Mouse (Mus musculus): ENCODE results near the gene Trim40. TPM values are rescaled to one million over a fixed set of nuclear protein-coding genes. Genes with fewer than 3 reads are reported as not detected.

Trim40 gene
- polyA plus RNA-seq (2015; fragmentation: Illumina TruSeq; extraction: RNeasy Lipid Tissue Mini Kit (QIAGEN cat#74804); ENCODE audit: insufficient read depth, low read depth, low replicate concordance): not detected

GRCm38 (mm10) chr17:36890073-36890903 lies at the start of gene Trim40:
Trim40 (minus strand) TSS chr17:36890123.

DNA sequence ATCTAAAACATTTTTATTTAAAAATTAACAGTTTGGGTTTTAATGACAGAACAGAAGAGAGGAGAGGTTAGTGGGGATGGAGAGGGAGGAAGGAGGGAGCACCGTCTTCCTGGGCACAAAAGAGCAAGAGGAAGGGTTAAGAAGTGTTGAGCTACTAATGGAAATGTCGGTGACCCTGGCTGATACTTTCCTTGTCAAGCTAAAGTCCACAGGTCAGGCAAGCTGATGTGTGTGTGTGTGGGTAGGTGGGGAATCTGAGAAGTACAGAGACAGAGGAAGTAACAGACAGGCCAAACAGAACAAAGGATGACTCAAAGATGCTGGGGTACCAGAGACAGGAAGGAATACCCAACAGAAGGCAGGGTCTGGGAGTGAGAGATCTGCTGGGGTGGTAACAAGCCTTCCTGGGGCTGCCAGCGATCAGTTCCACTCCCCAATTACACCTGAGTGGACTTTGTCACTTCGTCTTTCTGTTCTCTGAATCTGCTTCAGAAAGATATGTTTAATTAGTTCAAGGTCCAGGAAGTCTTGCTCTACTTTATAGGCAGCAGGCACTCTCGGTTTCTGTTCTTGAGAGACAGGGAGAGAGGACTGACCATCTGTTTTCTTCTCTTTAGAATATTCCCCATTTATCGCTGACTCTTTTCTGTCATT lies 7.8 kb upstream of the Trim40 start, which contains the start of gene Trim31:
Gene Trim31 (plus strand): TSS at position 567 of the 654 bp plus-strand sequence.

DNA sequence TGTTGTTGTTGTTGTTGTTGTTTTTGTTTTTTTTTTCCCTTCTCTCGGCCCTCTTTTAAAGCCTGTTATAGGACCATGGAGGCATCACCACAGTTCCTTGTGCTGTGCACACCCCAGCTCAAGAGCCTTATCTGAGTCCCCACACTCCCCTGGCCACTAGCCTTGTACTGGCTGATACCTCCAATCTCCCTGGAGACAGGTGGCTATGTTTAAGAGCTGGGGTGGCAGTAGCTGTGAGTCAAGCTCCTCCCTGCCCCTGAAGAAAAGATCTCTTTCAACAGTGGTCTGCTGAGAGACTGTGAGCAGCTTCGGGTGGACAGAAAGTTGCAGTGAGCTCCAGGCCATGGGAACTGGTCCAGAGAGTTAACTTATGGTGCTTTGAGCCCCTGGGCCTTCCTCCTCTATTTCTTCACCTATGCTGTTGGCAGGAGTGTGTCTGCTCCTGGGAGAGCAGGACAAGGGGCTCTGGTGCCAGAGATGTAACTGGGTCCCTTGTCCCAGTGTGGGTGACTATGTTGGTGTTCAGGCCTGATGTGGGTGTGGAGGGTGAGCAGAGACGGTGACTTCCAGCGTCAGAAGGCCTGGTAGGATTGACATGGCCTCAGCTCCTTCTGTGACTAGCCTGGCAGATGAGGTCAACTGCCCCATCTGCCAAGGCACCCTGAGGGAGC lies 20.5 kb downstream of the Trim40 start, which contains the start of gene Trim10:
Gene Trim10 (plus strand): TSS at position 291 of the 671 bp plus-strand sequence.

DNA sequence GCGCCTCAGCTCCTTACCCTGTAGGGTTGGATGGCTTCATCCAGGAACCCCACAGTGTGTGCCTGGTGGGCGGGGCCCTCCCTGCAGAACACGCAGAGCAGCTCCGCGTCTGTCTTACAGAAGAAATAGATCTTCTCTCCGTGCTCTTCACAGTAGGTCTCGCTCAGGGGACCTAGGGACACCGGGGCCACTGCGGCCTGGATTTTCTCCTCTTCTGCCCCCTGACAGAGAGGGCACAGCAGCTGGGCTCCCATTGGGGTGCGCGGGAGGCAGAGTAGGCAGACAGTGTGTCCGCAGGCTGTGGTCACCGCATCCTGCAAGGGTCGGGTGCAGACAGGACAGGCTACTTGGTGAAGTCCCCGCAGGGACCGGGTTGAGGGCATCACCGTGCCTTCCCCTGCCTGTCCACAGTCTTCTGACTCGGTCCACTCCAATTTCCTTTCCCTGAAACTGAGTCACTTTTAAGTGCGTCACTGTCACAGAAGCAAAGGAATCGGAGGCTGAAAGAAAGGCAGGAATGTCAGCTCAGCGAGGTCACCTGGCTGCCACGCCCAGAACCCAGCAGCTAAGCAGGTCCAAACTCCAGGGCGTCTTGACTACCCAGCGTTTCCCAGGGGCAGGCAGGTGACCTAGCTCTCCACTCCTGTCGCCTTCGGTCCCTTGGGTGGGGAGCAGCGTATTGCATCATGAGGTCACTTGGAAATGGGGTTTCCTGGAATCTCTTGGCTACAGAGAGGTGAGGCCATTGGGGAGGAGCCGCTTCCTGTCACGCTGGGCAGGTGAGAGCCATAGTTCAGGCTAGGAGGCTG lies 23.0 kb downstream of the Trim40 start, which contains the start of gene Trim15:
Gene Trim15 (minus strand): TSS at position 492 of the 809 bp plus-strand sequence.

GRCm38 (mm10) chr17:36836874-36837647 lies 52.9 kb downstream of the Trim40 start, which contains the start of gene Trim26:
Trim26 (plus strand) TSS chr17:36837134.

Other genes with a start within 250 kb of the Trim40 start
- gene H2-M9, start 247.5 kb downstream of the Trim40 start, polyA plus RNA-seq (2015; fragmentation: Illumina TruSeq; extraction: RNeasy Lipid Tissue Mini Kit (QIAGEN cat#74804); ENCODE audit: insufficient read depth, low read depth, low replicate concordance): not detected
- not detected for gene H2-M1, start 217.9 kb downstream of the Trim40 start, polyA plus RNA-seq (2015; fragmentation: Illumina TruSeq; extraction: RNeasy Lipid Tissue Mini Kit (QIAGEN cat#74804); ENCODE audit: insufficient read depth, low read depth, low replicate concordance)
- not detected for gene H2-M10.5, start 117.2 kb downstream of the Trim40 start, polyA plus RNA-seq (2015; fragmentation: Illumina TruSeq; extraction: RNeasy Lipid Tissue Mini Kit (QIAGEN cat#74804); ENCODE audit: insufficient read depth, low read depth, low replicate concordance)
- gene H2-M10.6, start 78.0 kb downstream of the Trim40 start, polyA plus RNA-seq (2015; fragmentation: Illumina TruSeq; extraction: RNeasy Lipid Tissue Mini Kit (QIAGEN cat#74804); ENCODE audit: insufficient read depth, low read depth, low replicate concordance): not detected
- 9.4 TPM for gene Trim26, start 53.0 kb downstream of the Trim40 start, polyA plus RNA-seq (2015; fragmentation: Illumina TruSeq; extraction: RNeasy Lipid Tissue Mini Kit (QIAGEN cat#74804); ENCODE audit: insufficient read depth, low read depth, low replicate concordance)
- gene Trim15, start 22.9 kb downstream of the Trim40 start, polyA plus RNA-seq (2015; fragmentation: Illumina TruSeq; extraction: RNeasy Lipid Tissue Mini Kit (QIAGEN cat#74804); ENCODE audit: insufficient read depth, low read depth, low replicate concordance): not detected
- not detected for gene Trim10, start 20.5 kb downstream of the Trim40 start, polyA plus RNA-seq (2015; fragmentation: Illumina TruSeq; extraction: RNeasy Lipid Tissue Mini Kit (QIAGEN cat#74804); ENCODE audit: insufficient read depth, low read depth, low replicate concordance)
- gene Trim31, start 8.0 kb upstream of the Trim40 start, polyA plus RNA-seq (2015; fragmentation: Illumina TruSeq; extraction: RNeasy Lipid Tissue Mini Kit (QIAGEN cat#74804); ENCODE audit: insufficient read depth, low read depth, low replicate concordance): not detected
- gene Rnf39, start 52.8 kb upstream of the Trim40 start, polyA plus RNA-seq (2015; fragmentation: Illumina TruSeq; extraction: RNeasy Lipid Tissue Mini Kit (QIAGEN cat#74804); ENCODE audit: insufficient read depth, low read depth, low replicate concordance): 2.1 TPM
- gene Ppp1r11, start 61.6 kb upstream of the Trim40 start, polyA plus RNA-seq (2015; fragmentation: Illumina TruSeq; extraction: RNeasy Lipid Tissue Mini Kit (QIAGEN cat#74804); ENCODE audit: insufficient read depth, low read depth, low replicate concordance): 11.8 TPM
- gene Znrd1, start 68.4 kb upstream of the Trim40 start, polyA plus RNA-seq (2015; fragmentation: Illumina TruSeq; extraction: RNeasy Lipid Tissue Mini Kit (QIAGEN cat#74804); ENCODE audit: insufficient read depth, low read depth, low replicate concordance): 20.8 TPM
- gene Znrd1as, start 68.5 kb upstream of the Trim40 start, polyA plus RNA-seq (2015; fragmentation: Illumina TruSeq; extraction: RNeasy Lipid Tissue Mini Kit (QIAGEN cat#74804); ENCODE audit: insufficient read depth, low read depth, low replicate concordance): 2.8 TPM
- not detected for gene 2410137M14Rik, start 91.1 kb upstream of the Trim40 start, polyA plus RNA-seq (2015; fragmentation: Illumina TruSeq; extraction: RNeasy Lipid Tissue Mini Kit (QIAGEN cat#74804); ENCODE audit: insufficient read depth, low read depth, low replicate concordance)
- gene H2-M5, start 99.4 kb upstream of the Trim40 start, polyA plus RNA-seq (2015; fragmentation: Illumina TruSeq; extraction: RNeasy Lipid Tissue Mini Kit (QIAGEN cat#74804); ENCODE audit: insufficient read depth, low read depth, low replicate concordance): not detected
- 3.3 TPM for gene Zfp57, start 111.0 kb upstream of the Trim40 start, polyA plus RNA-seq (2015; fragmentation: Illumina TruSeq; extraction: RNeasy Lipid Tissue Mini Kit (QIAGEN cat#74804); ENCODE audit: insufficient read depth, low read depth, low replicate concordance)
- not detected for gene Mog, start 133.3 kb upstream of the Trim40 start, polyA plus RNA-seq (2015; fragmentation: Illumina TruSeq; extraction: RNeasy Lipid Tissue Mini Kit (QIAGEN cat#74804); ENCODE audit: insufficient read depth, low read depth, low replicate concordance)
- 12.4 TPM for gene Gabbr1, start 155.8 kb upstream of the Trim40 start, polyA plus RNA-seq (2015; fragmentation: Illumina TruSeq; extraction: RNeasy Lipid Tissue Mini Kit (QIAGEN cat#74804); ENCODE audit: insufficient read depth, low read depth, low replicate concordance)
- not detected for gene Olfr90, start 198.4 kb upstream of the Trim40 start, polyA plus RNA-seq (2015; fragmentation: Illumina TruSeq; extraction: RNeasy Lipid Tissue Mini Kit (QIAGEN cat#74804); ENCODE audit: insufficient read depth, low read depth, low replicate concordance)
- gene Olfr91, start 208.2 kb upstream of the Trim40 start, polyA plus RNA-seq (2015; fragmentation: Illumina TruSeq; extraction: RNeasy Lipid Tissue Mini Kit (QIAGEN cat#74804); ENCODE audit: insufficient read depth, low read depth, low replicate concordance): not detected
- not detected for gene Olfr92, start 230.0 kb upstream of the Trim40 start, polyA plus RNA-seq (2015; fragmentation: Illumina TruSeq; extraction: RNeasy Lipid Tissue Mini Kit (QIAGEN cat#74804); ENCODE audit: insufficient read depth, low read depth, low replicate concordance)